Mouse (Mus musculus): Measurements from ENCODE around the gene Klf2. TPM values are rescaled to one million over a fixed set of nuclear protein-coding genes. Genes with fewer than 3 reads are reported as not detected.

Klf2 gene
- total and polyA plus RNA-seq, 2 experiments from 2014 or later = 4.0 to 9.5 TPM

GRCm38 (mm10) chr8:72333429-72334143, 14.8 kb downstream of the Klf2 start:
- no peak overlapping the region for H3K4me2 ChIP-seq (ENCODE audit: low read depth)
- ATAC-seq (no peak), DNase-seq (no peak)
- 51% methylated on average over 3 of the region's 3 CpGs for WGBS
- no peaks in the 10 kb centered on the region for H3K4me1 ChIP-seq (ENCODE audit: insufficient read depth)
- no peaks in the 10 kb centered on the region for H3K9me3 ChIP-seq (ENCODE audit: low read length)
- no peaks in the 10 kb centered on the region for H3K27me3 ChIP-seq (ENCODE audit: insufficient read depth, low read length)
- H3K36me3 ChIP-seq (ENCODE audit: insufficient read depth) = peaks cover 44% of the 10 kb centered on the region
- H3K9ac ChIP-seq = no peak overlapping the region
- no peak for TF ChIP-seq CTCF (IDR thresholded peaks at IDR 0.05; ENCODE audit: low read depth)
- H3K4me3 ChIP-seq (ENCODE audit: low read depth, low read length) = no peak overlapping the region
- H3K27ac ChIP-seq (ENCODE audit: low read depth, low read length) = no peak overlapping the region

- TF ChIP-seq CTCF (IDR thresholded peaks at IDR 0.05; ENCODE audit: low read depth) = no peak
- Histone ChIP-seq H3K36me3 (ENCODE audit: insufficient read depth) (peaks cover 50% of the 10 kb centered on the region), H3K27ac (ENCODE audit: low read depth, low read length) (no peak overlapping the region), H3K4me1 (ENCODE audit: insufficient read depth) (no peaks in the 10 kb centered on the region), H3K4me3 (ENCODE audit: low read depth, low read length) (no peak overlapping the region), H3K4me2 (ENCODE audit: low read depth) (no peak overlapping the region), H3K9ac (no peak overlapping the region), H3K27me3 (ENCODE audit: insufficient read depth, low read length) (no peaks in the 10 kb centered on the region), H3K9me3 (ENCODE audit: low read length) (no peaks in the 10 kb centered on the region)
- no peak for DNase-seq
- 70% methylated on average over 4 of the region's 4 CpGs for WGBS
- ATAC-seq = no peak
Observed at GRCm38 (mm10) chr8:72334144-72334641, 15.4 kb downstream of the Klf2 start.

- H3K36me3 ChIP-seq (ENCODE audit: insufficient read depth) = peaks cover 69% of the 10 kb centered on the region
- H3K9me3 ChIP-seq (ENCODE audit: low read length) = no peaks in the 10 kb centered on the region
- H3K9ac ChIP-seq = no peak overlapping the region
- no peak overlapping the region for H3K27ac ChIP-seq (ENCODE audit: low read depth, low read length)
- DNase-seq (no peak), ATAC-seq (no peak)
- no peak for TF ChIP-seq CTCF (IDR thresholded peaks at IDR 0.05; ENCODE audit: low read depth)
- H3K4me2 ChIP-seq (ENCODE audit: low read depth) = no peak overlapping the region
- H3K4me3 ChIP-seq (ENCODE audit: low read depth, low read length) = no peak overlapping the region
- WGBS = 85% methylated on average over 2 of the region's 2 CpGs
- no peaks in the 10 kb centered on the region for H3K4me1 ChIP-seq (ENCODE audit: insufficient read depth)
- no peaks in the 10 kb centered on the region for H3K27me3 ChIP-seq (ENCODE audit: insufficient read depth, low read length)
Observed at GRCm38 (mm10) chr8:72336273-72336672, 17.4 kb downstream of the Klf2 start.

GRCm38 (mm10) chr8:72337034-72337433, 18.2 kb downstream of the Klf2 start:
- no peak for TF ChIP-seq CTCF (IDR thresholded peaks at IDR 0.05; ENCODE audit: low read depth)
- no peaks in the 10 kb centered on the region for H3K4me1 ChIP-seq (ENCODE audit: insufficient read depth)
- ATAC-seq (no peak), DNase-seq (no peak)
- no peak overlapping the region for H3K4me2 ChIP-seq (ENCODE audit: low read depth)
- no peaks in the 10 kb centered on the region for H3K27me3 ChIP-seq (ENCODE audit: insufficient read depth, low read length)
- H3K36me3 ChIP-seq (ENCODE audit: insufficient read depth) = peaks cover 76% of the 10 kb centered on the region
- no peak overlapping the region for H3K9ac ChIP-seq
- H3K27ac ChIP-seq (ENCODE audit: low read depth, low read length) = no peak overlapping the region
- no peak overlapping the region for H3K4me3 ChIP-seq (ENCODE audit: low read depth, low read length)
- H3K9me3 ChIP-seq (ENCODE audit: low read length) = no peaks in the 10 kb centered on the region

GRCm38 (mm10) chr8:72342556-72343300, 23.9 kb downstream of the Klf2 start:
- H3K36me3 ChIP-seq (ENCODE audit: insufficient read depth) = peaks cover 82% of the 10 kb centered on the region
- peak overlapping the region; percentile 50 for H3K27ac ChIP-seq (ENCODE audit: low read depth, low read length)
- H3K9me3 ChIP-seq (ENCODE audit: low read length) = no peaks in the 10 kb centered on the region
- ATAC-seq (peak; percentile 61), DNase-seq (peak; percentile 27)
- no peak overlapping the region for H3K9ac ChIP-seq
- 84% methylated on average over 5 of the region's 5 CpGs for WGBS
- H3K4me2 ChIP-seq (ENCODE audit: low read depth) = no peak overlapping the region
- H3K4me1 ChIP-seq (ENCODE audit: insufficient read depth) = no peaks in the 10 kb centered on the region
- no peak for TF ChIP-seq CTCF (IDR thresholded peaks at IDR 0.05; ENCODE audit: low read depth)
- no peak overlapping the region for H3K4me3 ChIP-seq (ENCODE audit: low read depth, low read length)
- no peaks in the 10 kb centered on the region for H3K27me3 ChIP-seq (ENCODE audit: insufficient read depth, low read length)

GRCm38 (mm10) chr8:72343725-72344124, 24.9 kb downstream of the Klf2 start:
- H3K36me3 ChIP-seq (ENCODE audit: insufficient read depth) = peaks cover 81% of the 10 kb centered on the region
- DNase-seq = no peak
- H3K27ac ChIP-seq (ENCODE audit: low read depth, low read length) = no peak overlapping the region
- H3K4me3 ChIP-seq (ENCODE audit: low read depth, low read length) = no peak overlapping the region
- no peak for ATAC-seq
- H3K9me3 ChIP-seq (ENCODE audit: low read length) = no peaks in the 10 kb centered on the region
- no peaks in the 10 kb centered on the region for H3K27me3 ChIP-seq (ENCODE audit: insufficient read depth, low read length)
- no peak overlapping the region for H3K4me2 ChIP-seq (ENCODE audit: low read depth)
- WGBS = 84% methylated on average over 4 of the region's 4 CpGs
- no peaks in the 10 kb centered on the region for H3K4me1 ChIP-seq (ENCODE audit: insufficient read depth)
- no peak for TF ChIP-seq CTCF (IDR thresholded peaks at IDR 0.05; ENCODE audit: low read depth)
- no peak overlapping the region for H3K9ac ChIP-seq

- Histone ChIP-seq H3K27ac (ENCODE audit: low read depth, low read length) (no peak overlapping the region), H3K36me3 (ENCODE audit: insufficient read depth) (peaks cover 59% of the 10 kb centered on the region)
- ATAC-seq = no peak
Observed at GRCm38 (mm10) chr8:72347553-72347952, 28.7 kb downstream of the Klf2 start.

More at GRCm38 (mm10) chr8:72347553-72347952, 28.7 kb downstream of the Klf2 start:
- WGBS = 92% methylated on average over 1 of the region's 1 CpGs
- no peak overlapping the region for H3K4me2 ChIP-seq (ENCODE audit: low read depth)
- no peak for DNase-seq
- no peak overlapping the region for H3K9ac ChIP-seq
- no peaks in the 10 kb centered on the region for H3K4me1 ChIP-seq (ENCODE audit: insufficient read depth)
- no peaks in the 10 kb centered on the region for H3K27me3 ChIP-seq (ENCODE audit: insufficient read depth, low read length)
- H3K4me3 ChIP-seq (ENCODE audit: low read depth, low read length) = no peak overlapping the region
- H3K9me3 ChIP-seq (ENCODE audit: low read length) = no peaks in the 10 kb centered on the region
- no peak for TF ChIP-seq CTCF (IDR thresholded peaks at IDR 0.05; ENCODE audit: low read depth)
